Mouse (Mus musculus): ENCODE results near the gene Rbms1. TPM values are rescaled to one million over a fixed set of nuclear protein-coding genes. Genes with fewer than 3 reads are reported as not detected.

The Rbms1 gene
- polyA plus RNA-seq, 1 experiment: 42.9 TPM

DNA sequence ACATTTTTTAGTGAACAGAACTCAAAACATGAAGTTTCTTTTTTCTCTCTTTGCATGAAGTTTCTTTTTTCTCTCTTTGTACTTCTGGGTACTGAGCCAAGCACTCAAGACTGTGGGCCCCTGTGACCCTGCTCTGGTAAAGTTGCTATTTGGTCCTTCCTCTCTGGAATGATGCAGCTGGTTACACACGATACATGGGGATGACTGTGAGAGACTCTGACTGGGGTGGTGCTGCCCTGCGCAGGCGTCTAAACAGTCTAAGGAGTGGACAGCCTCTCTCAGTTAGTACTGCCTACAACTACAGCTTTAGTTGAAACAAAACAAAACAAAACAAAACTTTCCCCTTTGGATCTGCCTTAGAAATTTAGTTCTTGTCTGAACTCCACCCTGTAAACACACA lies 111.1 kb downstream of the Rbms1 start:
- Histone ChIP-seq H3K4me3 (ENCODE audit: insufficient read depth, poor library complexity, severe bottlenecking) (no peak overlapping the region), H3K27me3 (ENCODE audit: control insufficient read depth, insufficient read depth, insufficient read length) (no peaks in the 10 kb centered on the region), H3K36me3 (ENCODE audit: control insufficient read depth, insufficient read depth) (peaks cover 47% of the 10 kb centered on the region), H3K79me3 (ENCODE audit: low read depth) (peaks cover 98% of the 10 kb centered on the region), H3K79me2 (ENCODE audit: control insufficient read depth, insufficient read depth) (peaks cover 100% of the 10 kb centered on the region), H3ac (ENCODE audit: control insufficient read depth, insufficient read length, low read depth) (no peak overlapping the region)
- TF ChIP-seq MYOG (IDR thresholded peaks at IDR 0.05; ENCODE audit: control insufficient read depth, extremely low read depth, insufficient read length) (no peak), MYOD1 (IDR thresholded peaks at IDR 0.05; ENCODE audit: control insufficient read depth, insufficient read length, low read depth) (no peak)

GRCm38 (mm10) chr2:60851057-60851718 lies 111.8 kb downstream of the Rbms1 start:
- peaks cover 100% of the 10 kb centered on the region for H3K79me2 ChIP-seq (ENCODE audit: control insufficient read depth, insufficient read depth)
- peaks cover 47% of the 10 kb centered on the region for H3K36me3 ChIP-seq (ENCODE audit: control insufficient read depth, insufficient read depth)
- H3K4me3 ChIP-seq (ENCODE audit: insufficient read depth, poor library complexity, severe bottlenecking): no peak overlapping the region
- H3K27me3 ChIP-seq (ENCODE audit: control insufficient read depth, insufficient read depth, insufficient read length): no peaks in the 10 kb centered on the region
- H3K79me3 ChIP-seq (ENCODE audit: low read depth): peaks cover 97% of the 10 kb centered on the region
- TF ChIP-seq FOSL1 (IDR thresholded peaks at IDR 0.05; ENCODE audit: insufficient read depth, low read length, poor library complexity, severe bottlenecking): no peak
- TF ChIP-seq MAX (IDR thresholded peaks at IDR 0.05): no peak
- TF ChIP-seq CTCF (IDR thresholded peaks at IDR 0.05; ENCODE audit: control insufficient read depth, insufficient read depth, insufficient read length): no peak
- no peak for TF ChIP-seq USF1 (IDR thresholded peaks at IDR 0.05; ENCODE audit: low read depth)
- no peak for TF ChIP-seq CEBPB (IDR thresholded peaks at IDR 0.05; ENCODE audit: low read depth)
- TF ChIP-seq MYOG (IDR thresholded peaks at IDR 0.05; ENCODE audit: control insufficient read depth, extremely low read depth, insufficient read length): no peak
- TF ChIP-seq MYOD1 (IDR thresholded peaks at IDR 0.05; ENCODE audit: control insufficient read depth, insufficient read length, low read depth): no peak
- H3ac ChIP-seq (ENCODE audit: control insufficient read depth, insufficient read length, low read depth): no peak overlapping the region

GRCm38 (mm10) chr2:60848478-60848877 lies 114.5 kb downstream of the Rbms1 start:
- TF ChIP-seq MYOG (IDR thresholded peaks at IDR 0.05; ENCODE audit: control insufficient read depth, extremely low read depth, insufficient read length): no peak
- no peak for TF ChIP-seq MYOD1 (IDR thresholded peaks at IDR 0.05; ENCODE audit: control insufficient read depth, insufficient read length, low read depth)
- TF ChIP-seq MAX (IDR thresholded peaks at IDR 0.05): no peak
- no peak for TF ChIP-seq CTCF (IDR thresholded peaks at IDR 0.05; ENCODE audit: control insufficient read depth, insufficient read depth, insufficient read length)
- TF ChIP-seq USF1 (IDR thresholded peaks at IDR 0.05; ENCODE audit: low read depth): no peak
- TF ChIP-seq FOSL1 (IDR thresholded peaks at IDR 0.05; ENCODE audit: insufficient read depth, low read length, poor library complexity, severe bottlenecking): no peak
- no peak for TF ChIP-seq CEBPB (IDR thresholded peaks at IDR 0.05; ENCODE audit: low read depth)
- no peak overlapping the region for H3K4me3 ChIP-seq (ENCODE audit: insufficient read depth, poor library complexity, severe bottlenecking)

DNA sequence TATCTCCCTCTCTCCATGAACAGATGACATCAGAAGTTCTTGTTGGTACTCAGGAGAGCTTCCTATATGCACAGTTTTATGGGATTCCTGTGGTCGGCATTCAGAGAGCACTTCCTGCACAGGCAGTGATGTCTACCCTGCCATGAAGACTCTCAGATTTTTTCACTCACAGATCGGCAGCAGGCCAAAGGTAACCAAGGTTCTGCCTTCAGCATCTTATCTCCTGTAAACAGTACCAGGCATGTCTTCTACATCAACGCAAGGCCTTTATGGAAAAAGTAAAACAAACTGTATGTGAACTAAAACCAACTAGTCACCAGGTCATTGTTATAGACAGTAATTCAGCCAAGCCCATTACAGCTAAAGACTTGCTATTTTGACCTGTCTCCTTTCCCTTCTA lies 115.0 kb downstream of the Rbms1 start:
- TF ChIP-seq MYOG (IDR thresholded peaks at IDR 0.05; ENCODE audit: control insufficient read depth, extremely low read depth, insufficient read length) (no peak), CEBPB (IDR thresholded peaks at IDR 0.05; ENCODE audit: low read depth) (no peak), CTCF (IDR thresholded peaks at IDR 0.05; ENCODE audit: control insufficient read depth, insufficient read depth, insufficient read length) (no peak)
- Histone ChIP-seq H3K36me3 (ENCODE audit: control insufficient read depth, insufficient read depth) (peaks cover 35% of the 10 kb centered on the region), H3K4me3 (ENCODE audit: insufficient read depth, poor library complexity, severe bottlenecking) (no peak overlapping the region)

More at GRCm38 (mm10) chr2:60848478-60848877, 114.5 kb downstream of the Rbms1 start:
- Histone ChIP-seq H3K36me3 (ENCODE audit: control insufficient read depth, insufficient read depth) (peaks cover 40% of the 10 kb centered on the region), H3K79me3 (ENCODE audit: low read depth) (peaks cover 97% of the 10 kb centered on the region), H3ac (ENCODE audit: control insufficient read depth, insufficient read length, low read depth) (no peak overlapping the region), H3K27me3 (ENCODE audit: control insufficient read depth, insufficient read depth, insufficient read length) (no peaks in the 10 kb centered on the region), H3K79me2 (ENCODE audit: control insufficient read depth, insufficient read depth) (peaks cover 100% of the 10 kb centered on the region)

DNA sequence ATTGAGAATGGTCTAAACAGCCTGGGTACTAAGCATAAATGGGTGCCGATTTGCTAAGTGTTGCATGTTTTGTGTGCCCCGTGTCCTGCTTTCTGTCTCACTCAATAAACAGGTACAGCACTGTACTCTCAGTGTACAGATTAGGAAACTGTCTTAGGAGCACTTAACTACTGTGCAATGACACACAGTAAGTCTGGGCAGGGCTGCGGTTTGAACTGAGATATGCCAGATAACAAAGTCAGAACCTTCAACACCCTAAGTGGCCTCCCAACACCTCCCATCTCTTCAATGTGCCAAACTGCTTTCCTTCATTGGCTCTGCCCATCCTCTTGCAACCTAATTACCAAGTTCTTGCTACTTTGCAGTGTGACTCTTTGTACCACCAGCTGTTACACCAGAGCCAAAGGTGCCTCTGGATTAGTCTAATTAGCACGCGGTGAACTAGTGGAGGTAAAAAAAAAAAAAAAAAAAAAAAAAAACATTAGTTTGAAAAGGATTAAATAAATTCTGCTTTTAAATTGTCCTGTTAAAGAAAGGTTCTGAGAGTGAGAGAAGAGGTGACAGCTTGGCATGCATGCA lies 117.6 kb downstream of the Rbms1 start:
- no peaks in the 10 kb centered on the region for H3K27me3 ChIP-seq (ENCODE audit: control insufficient read depth, insufficient read depth, insufficient read length)
- H3K79me3 ChIP-seq (ENCODE audit: low read depth): peaks cover 92% of the 10 kb centered on the region
- no peak overlapping the region for H3K4me3 ChIP-seq (ENCODE audit: insufficient read depth, poor library complexity, severe bottlenecking)
- H3K36me3 ChIP-seq (ENCODE audit: control insufficient read depth, insufficient read depth): peaks cover 38% of the 10 kb centered on the region
- TF ChIP-seq MYOD1 (IDR thresholded peaks at IDR 0.05; ENCODE audit: control insufficient read depth, insufficient read length, low read depth) (no peak), MAX (IDR thresholded peaks at IDR 0.05) (no peak), FOSL1 (IDR thresholded peaks at IDR 0.05; ENCODE audit: insufficient read depth, low read length, poor library complexity, severe bottlenecking) (no peak), CTCF (IDR thresholded peaks at IDR 0.05; ENCODE audit: control insufficient read depth, insufficient read depth, insufficient read length) (no peak), MYOG (IDR thresholded peaks at IDR 0.05; ENCODE audit: control insufficient read depth, extremely low read depth, insufficient read length) (no peak)
- no peak overlapping the region for H3ac ChIP-seq (ENCODE audit: control insufficient read depth, insufficient read length, low read depth)
- peaks cover 100% of the 10 kb centered on the region for H3K79me2 ChIP-seq (ENCODE audit: control insufficient read depth, insufficient read depth)

More for the DNA sequence above, 115.0 kb downstream of the Rbms1 start:
- H3K27me3 ChIP-seq (ENCODE audit: control insufficient read depth, insufficient read depth, insufficient read length): no peaks in the 10 kb centered on the region
- peaks cover 95% of the 10 kb centered on the region for H3K79me3 ChIP-seq (ENCODE audit: low read depth)
- H3K79me2 ChIP-seq (ENCODE audit: control insufficient read depth, insufficient read depth): peaks cover 100% of the 10 kb centered on the region
- no peak overlapping the region for H3ac ChIP-seq (ENCODE audit: control insufficient read depth, insufficient read length, low read depth)

DNA sequence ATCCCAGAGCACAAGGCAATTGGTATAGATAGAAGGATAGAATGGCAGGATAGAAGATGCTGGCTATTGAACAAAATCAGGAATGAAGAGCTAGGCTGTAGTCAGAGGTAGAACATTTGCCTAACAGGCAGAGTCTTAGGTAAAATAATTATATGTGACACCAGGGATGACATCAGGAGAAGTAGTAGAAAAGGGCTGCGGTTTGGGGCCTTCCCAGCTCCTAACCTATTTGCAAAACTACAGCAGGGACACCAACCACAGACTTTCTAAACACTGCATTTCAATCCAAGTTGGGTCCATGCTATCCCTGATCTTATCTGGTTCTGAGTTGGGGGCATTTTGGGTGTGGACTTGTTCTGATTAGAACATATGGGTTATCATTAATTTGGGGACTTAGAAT lies 118.7 kb downstream of the Rbms1 start:
- Histone ChIP-seq H3K36me3 (ENCODE audit: control insufficient read depth, insufficient read depth) (peaks cover 40% of the 10 kb centered on the region), H3K79me2 (ENCODE audit: control insufficient read depth, insufficient read depth) (peaks cover 100% of the 10 kb centered on the region), H3K4me3 (ENCODE audit: insufficient read depth, poor library complexity, severe bottlenecking) (no peak overlapping the region), H3ac (ENCODE audit: control insufficient read depth, insufficient read length, low read depth) (no peak overlapping the region), H3K27me3 (ENCODE audit: control insufficient read depth, insufficient read depth, insufficient read length) (no peaks in the 10 kb centered on the region), H3K79me3 (ENCODE audit: low read depth) (peaks cover 90% of the 10 kb centered on the region)
- TF ChIP-seq USF1 (IDR thresholded peaks at IDR 0.05; ENCODE audit: low read depth): no peak
- TF ChIP-seq MYOD1 (IDR thresholded peaks at IDR 0.05; ENCODE audit: control insufficient read depth, insufficient read length, low read depth): no peak
- TF ChIP-seq MYOG (IDR thresholded peaks at IDR 0.05; ENCODE audit: control insufficient read depth, extremely low read depth, insufficient read length): no peak
- TF ChIP-seq FOSL1 (IDR thresholded peaks at IDR 0.05; ENCODE audit: insufficient read depth, low read length, poor library complexity, severe bottlenecking): no peak
- no peak for TF ChIP-seq CTCF (IDR thresholded peaks at IDR 0.05; ENCODE audit: control insufficient read depth, insufficient read depth, insufficient read length)
- TF ChIP-seq MAX (IDR thresholded peaks at IDR 0.05): no peak
- no peak for TF ChIP-seq CEBPB (IDR thresholded peaks at IDR 0.05; ENCODE audit: low read depth)

All from C2C12 (cell line).